Mouse (Mus musculus): ENCODE measurements at regions not wholly inside any gene's neighbourhood (a gene's known extent, or its start where the extent isn't known, plus 50 kb on each side); places are given as distances from the start of the nearest gene placed in this dataset.

GRCm38 (mm10) chr6:31113558-31114326, 154.9 kb upstream of the Klf14 start:
- TF ChIP-seq FLI1 (IDR thresholded peaks at IDR 0.05; ENCODE audit: low read length) (no peak), GATA1 (IDR thresholded peaks at IDR 0.05; ENCODE audit: borderline replicate concordance, low read length) (no peak)

Data from megakaryocyte, embryonic 14.5 days (primary cell).